8 mouse cellular contexts compared by ENCODE assay signal in the genomic region with DNA sequence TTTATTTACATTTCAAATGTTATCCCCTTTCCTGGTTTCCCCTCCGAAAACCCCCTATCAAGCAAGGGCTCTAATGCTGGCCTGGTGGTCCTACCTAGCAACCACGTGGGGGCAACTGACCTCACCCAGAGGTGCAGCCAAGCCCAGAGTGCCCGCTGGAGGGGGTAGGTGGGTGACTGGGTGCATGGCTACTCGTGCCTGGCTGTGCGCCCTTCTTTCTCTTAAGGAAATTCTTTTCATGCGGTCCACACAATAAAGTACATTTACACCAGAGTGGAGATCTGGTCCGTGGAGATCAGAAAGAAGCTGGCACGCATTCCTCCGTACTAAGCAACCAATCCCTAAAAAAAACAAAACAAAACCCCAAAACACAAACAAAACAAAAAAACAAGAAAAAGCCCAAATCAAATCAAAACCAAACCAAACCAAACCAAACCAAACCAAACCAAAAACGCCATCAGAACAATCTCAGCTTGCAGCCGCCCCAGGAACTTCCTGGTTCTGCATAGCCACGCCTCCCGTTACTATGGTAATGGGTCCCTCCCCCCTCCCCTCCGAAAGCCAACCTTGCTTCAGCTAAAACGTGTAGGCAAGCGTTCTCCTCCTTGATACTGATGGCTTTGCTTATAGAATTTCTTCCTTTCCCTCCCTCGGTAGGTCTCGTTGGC. TPM values are rescaled to one million over a fixed set of nuclear protein-coding genes. Genes with fewer than 3 reads are reported as not detected.
A peak's percentile ranks its signal among the peaks of the same experiment; 100 is the strongest.
DNase-seq lines count a peak whose midpoint lies in the region; ATAC-seq lines count a peak whose summit lies in the region.

No protein-coding gene starts in this region.

- no peaks in the 10 kb centered on the region for H3K27me3 ChIP-seq in heart, embryonic 11.5 days (ENCODE audit: control insufficient read depth, insufficient read depth, low read length)
- no peaks in the 10 kb centered on the region for H3K27me3 ChIP-seq in kidney, embryonic 15.5 days

- ATAC-seq in activated CD4-positive, CD25-positive, alpha-beta regulatory T cell, adult 4 months, result peak; percentile 98
- no peak; the same call in 1 of the 2 replicates for ATAC-seq in heart, embryonic 11.5 days (replicated peaks; ENCODE audit: insufficient number of reproducible peaks, low FRiP score, low TSS enrichment)
- ATAC-seq in kidney, embryonic 15.5 days (replicated peaks; ENCODE audit: low FRiP score), result peak; percentile 86

- no peaks in the 10 kb centered on the region for H3K9me3 ChIP-seq in heart, embryonic 11.5 days (replicated peaks; ENCODE audit: control insufficient read depth, low read length)
- no peaks in the 10 kb centered on the region for H3K9me3 ChIP-seq in kidney, embryonic 15.5 days (replicated peaks)

- no peaks in the 10 kb centered on the region for H3K36me3 ChIP-seq in heart, embryonic 11.5 days (ENCODE audit: control insufficient read depth, insufficient read depth, low read length)
- H3K36me3 ChIP-seq in kidney, embryonic 15.5 days, result no peaks in the 10 kb centered on the region

- H3K4me3 ChIP-seq in heart, embryonic 11.5 days (ENCODE audit: low read depth, low read length), result peak overlapping the region; percentile 50
- H3K4me3 ChIP-seq in kidney, embryonic 15.5 days (replicated peaks), result peak overlapping the region; percentile 51

- DNase-seq in CD4-positive helper T cell, adult 2 months (ENCODE audit: low read depth, low spot score), result peak; percentile 92
- DNase-seq in embryo, embryonic 10 days (ENCODE audit: low spot score), result peak; percentile 94
- peak; percentile 58 to 72 for DNase-seq in lung, postnatal 4 days
- DNase-seq in retina, postnatal 1 day, result peak; percentile 92
- DNase-seq in layer of hippocampus, adult 18-20 months (ENCODE audit: low spot score in 2 of 2), result no peak

- H3K27ac ChIP-seq in heart, embryonic 11.5 days (ENCODE audit: low read depth, low read length), result no peak overlapping the region
- peak overlapping the region; percentile 90 for H3K27ac ChIP-seq in kidney, embryonic 15.5 days

- H3K4me1 ChIP-seq in heart, embryonic 11.5 days (ENCODE audit: control insufficient read depth, insufficient read depth, low read length), result 0 out of 2 replicates have a peak, but pooled peaks cover 8% of the 10 kb centered on the region
- H3K4me1 ChIP-seq in kidney, embryonic 15.5 days, result peaks cover 22% of the 10 kb centered on the region

- H3K9ac ChIP-seq in heart, embryonic 11.5 days (ENCODE audit: low read depth, low read length), result peak overlapping the region; percentile 66; the same call in 1 of the 2 replicates
- peak overlapping the region; percentile 36; the same call in 1 of the 2 replicates for H3K9ac ChIP-seq in kidney, embryonic 15.5 days

- WGBS in heart, embryonic 11.5 days (ENCODE audit: insufficient replicate concordance), result under 1% methylated on average over 18 of the region's 18 CpGs
- whole genome bisulfite sequencing in kidney, embryonic 15.5 days, result under 1% methylated on average over 18 of the region's 18 CpGs

- peak overlapping the region; percentile 72 for H3K4me2 ChIP-seq in heart, embryonic 11.5 days
- H3K4me2 ChIP-seq in kidney, embryonic 15.5 days, result peak overlapping the region; percentile 86

RNA-seq across cellular contexts. Expression of a gene that starts 54.4 kb away (rescaled TPM):
- polyA plus RNA-seq in activated CD4-positive, CD25-positive, alpha-beta regulatory T cell, adult 4 months (2017; shearing (Covaris generic)), result not detected
- 0.30 TPM in 1 of 2 replicates, not detected in the other for polyA plus RNA-seq in heart, embryonic 11.5 days (2014; fragmentation: Nextera tagmentation; extraction: Ambion mirVana)
- 0.51 and 1.1 TPM in 2 replicates for polyA plus RNA-seq in kidney, embryonic 15.5 days (2015; fragmentation: Nextera tagmentation; extraction: Ambion mirVana)
- not detected for total RNA-seq in layer of hippocampus, adult 18-20 months (2021)

Comparison
In these comparisons a context has a peak if more than half of its experiments do, and no peak if none do; other contexts are left out.
1. DNase-seq: peak in CD4-positive helper T cell, adult 2 months (single experiment), embryo, embryonic 10 days (single experiment), lung, postnatal 4 days (2 of 2) and retina, postnatal 1 day (single experiment); none in layer of hippocampus, adult 18-20 months (0 of 2).